Mouse (Mus musculus) cerebellum, adult 9-11 months (tissue): Measurements from ENCODE around the gene Sag.
"Not testable (repeated sequence)": the region's sequence is repeated elsewhere in the genome, so short reads cannot be mapped to it uniquely, and the experiment has no call there.

ENCODE experiments used
- DNase-seq: peaks from one replicate; pipeline ENCODE4 v3.0.0; 2022

The Sag gene

GRCm38 (mm10) chr1:87825281-87825680 lies 21.8 kb downstream of the Sag start:
- no peak for DNase-seq

- DNase-seq = no peak
These were observed 22.5 kb downstream of the Sag start for GRCm38 (mm10) chr1:87825991-87826390.

DNA sequence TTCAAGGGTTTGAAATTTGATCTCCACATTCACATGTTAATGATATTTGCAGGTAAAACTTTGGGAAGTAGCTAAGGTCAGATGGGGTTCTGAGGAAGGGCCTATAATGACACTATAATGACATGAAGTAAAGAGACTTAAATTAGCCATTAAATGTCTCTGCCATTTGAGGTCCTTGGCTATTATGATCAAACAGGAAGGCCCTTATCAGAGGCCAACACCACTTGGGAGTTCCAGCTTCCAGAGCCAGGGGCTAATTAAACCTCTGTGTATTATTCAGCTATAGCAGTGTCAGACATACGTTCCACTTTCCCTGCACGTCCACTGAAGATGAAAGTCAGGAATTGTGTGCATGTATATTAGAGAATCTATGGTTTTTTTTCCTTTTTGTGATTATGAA lies 23.0 kb downstream of the Sag start:
- no peak for DNase-seq

DNA sequence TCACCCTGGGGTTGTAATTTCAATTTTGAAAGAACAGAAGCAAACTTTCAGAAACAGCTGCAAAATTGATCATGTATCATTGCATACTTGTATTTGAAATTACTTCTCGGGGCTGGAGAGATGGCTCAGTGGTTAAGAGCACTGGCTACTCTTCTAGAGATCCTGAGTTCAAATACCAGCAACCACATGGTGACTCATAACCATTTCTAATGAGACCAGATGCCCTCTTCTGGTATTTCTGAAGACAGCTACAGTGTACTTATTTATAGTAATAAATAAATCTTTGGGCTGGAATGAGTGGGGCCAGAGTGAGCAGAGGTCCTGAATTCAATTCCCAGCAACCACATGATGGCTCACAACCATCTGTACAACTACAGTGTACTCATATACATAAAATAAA lies 24.0 kb downstream of the Sag start:
- DNase-seq = not testable (repeated sequence)

GRCm38 (mm10) chr1:87828185-87828584 lies 24.7 kb downstream of the Sag start:
- DNase-seq = no peak

- no peak for DNase-seq
These were observed 25.6 kb downstream of the Sag start for GRCm38 (mm10) chr1:87828926-87829580.

GRCm38 (mm10) chr1:87829621-87830211 lies 26.2 kb downstream of the Sag start:
- no peak for DNase-seq

- no peak for DNase-seq
These were observed 33.0 kb downstream of the Sag start for GRCm38 (mm10) chr1:87836453-87836852.

GRCm38 (mm10) chr1:87837018-87837417 lies 33.5 kb downstream of the Sag start:
- no peak for DNase-seq

DNA sequence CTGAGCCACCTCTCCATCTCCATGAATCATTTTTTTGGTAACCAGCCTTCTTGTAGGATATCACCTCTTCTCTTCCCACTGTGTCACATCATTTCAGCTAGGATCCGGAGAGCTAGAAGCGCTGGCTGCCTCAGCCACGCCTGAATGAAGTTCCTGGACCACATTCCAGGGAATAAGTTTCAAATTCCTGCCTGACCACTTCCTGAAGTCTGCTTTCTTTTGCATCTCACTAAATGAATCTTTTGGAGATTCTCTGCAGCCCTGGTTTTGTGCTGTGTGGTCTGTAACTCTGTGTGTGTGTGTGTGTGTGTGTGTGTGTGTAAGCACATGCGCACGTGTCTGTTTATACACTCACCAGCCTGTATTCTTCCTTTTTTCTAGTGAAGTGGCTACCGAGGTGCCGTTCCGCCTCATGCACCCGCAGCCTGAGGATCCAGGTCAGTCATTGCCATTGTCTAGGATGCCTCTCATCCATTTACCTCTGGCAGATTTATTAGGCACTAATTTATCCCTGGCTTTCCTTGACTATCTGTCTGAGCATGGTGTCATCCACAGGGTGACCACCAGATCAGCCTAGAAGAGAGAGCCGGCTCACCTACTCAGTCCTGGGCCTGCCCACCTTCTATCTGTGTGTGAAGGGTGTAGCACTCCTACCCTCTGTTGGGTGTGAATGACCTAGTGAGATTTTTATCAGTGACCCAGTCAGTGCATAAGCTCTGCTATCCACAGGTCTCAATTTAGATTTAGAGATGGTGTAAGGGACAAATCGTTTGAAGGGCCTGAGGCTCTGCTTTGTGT lies 37.1 kb downstream of the Sag start:
- no peak for DNase-seq

- no peak for DNase-seq
These were observed 43.5 kb downstream of the Sag start for GRCm38 (mm10) chr1:87846801-87847474.

DNA sequence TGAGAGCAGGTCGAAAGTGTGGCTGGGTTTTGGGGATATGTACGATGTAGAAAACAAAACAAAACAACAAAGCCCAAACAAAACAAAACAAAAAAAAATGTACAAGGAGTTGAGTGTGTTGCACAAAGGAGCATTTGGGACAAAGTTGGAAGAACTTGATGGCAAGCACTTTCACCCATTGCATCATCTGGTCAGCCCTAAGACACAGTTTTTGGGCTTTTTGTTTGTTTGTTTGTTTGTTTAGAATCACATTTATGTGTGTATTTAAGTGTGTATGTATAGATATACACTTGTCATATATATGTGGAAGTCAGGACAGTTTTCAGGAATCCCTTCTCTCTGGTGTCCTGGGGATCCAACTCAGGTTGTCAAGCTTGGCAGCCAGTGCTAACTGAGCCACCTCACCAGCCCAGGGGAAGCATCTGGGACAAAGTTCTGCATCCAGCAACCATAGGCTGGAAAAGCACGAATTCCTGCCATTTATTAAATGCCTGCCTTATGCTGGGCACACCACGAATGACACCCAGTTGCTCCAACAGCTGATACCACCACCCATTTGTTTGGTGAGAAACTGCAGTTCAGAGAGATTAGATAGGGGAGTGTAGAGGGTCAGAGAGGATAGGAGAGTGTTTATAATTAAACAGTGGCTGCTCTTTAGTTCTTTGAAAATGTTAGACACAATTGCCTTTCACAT lies 44.1 kb downstream of the Sag start:
- no peak for DNase-seq

GRCm38 (mm10) chr1:87848237-87848996 lies 44.9 kb downstream of the Sag start:
- no peak for DNase-seq

GRCm38 (mm10) chr1:87849278-87849677 lies 45.8 kb downstream of the Sag start:
- DNase-seq = no peak

DNA sequence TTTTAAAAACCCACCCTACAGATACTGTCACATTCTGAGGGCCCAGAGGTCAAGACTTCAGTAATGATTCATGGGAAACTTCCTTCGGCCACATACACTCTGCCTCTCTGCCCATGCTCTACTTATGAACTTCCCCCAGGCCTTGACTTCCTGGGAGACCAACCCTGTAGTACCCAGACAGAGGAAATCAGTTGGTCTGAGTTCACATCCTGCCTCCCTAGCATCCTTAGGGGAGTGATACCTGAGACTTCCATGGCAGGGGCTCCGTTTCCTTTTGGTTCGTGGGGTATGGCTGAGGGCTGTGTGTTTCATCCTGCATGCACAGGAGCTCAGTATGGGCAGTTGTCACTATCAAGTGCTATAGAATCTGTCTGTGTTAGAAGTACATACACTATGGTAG lies 47.9 kb downstream of the Sag start:
- DNase-seq = no peak

DNA sequence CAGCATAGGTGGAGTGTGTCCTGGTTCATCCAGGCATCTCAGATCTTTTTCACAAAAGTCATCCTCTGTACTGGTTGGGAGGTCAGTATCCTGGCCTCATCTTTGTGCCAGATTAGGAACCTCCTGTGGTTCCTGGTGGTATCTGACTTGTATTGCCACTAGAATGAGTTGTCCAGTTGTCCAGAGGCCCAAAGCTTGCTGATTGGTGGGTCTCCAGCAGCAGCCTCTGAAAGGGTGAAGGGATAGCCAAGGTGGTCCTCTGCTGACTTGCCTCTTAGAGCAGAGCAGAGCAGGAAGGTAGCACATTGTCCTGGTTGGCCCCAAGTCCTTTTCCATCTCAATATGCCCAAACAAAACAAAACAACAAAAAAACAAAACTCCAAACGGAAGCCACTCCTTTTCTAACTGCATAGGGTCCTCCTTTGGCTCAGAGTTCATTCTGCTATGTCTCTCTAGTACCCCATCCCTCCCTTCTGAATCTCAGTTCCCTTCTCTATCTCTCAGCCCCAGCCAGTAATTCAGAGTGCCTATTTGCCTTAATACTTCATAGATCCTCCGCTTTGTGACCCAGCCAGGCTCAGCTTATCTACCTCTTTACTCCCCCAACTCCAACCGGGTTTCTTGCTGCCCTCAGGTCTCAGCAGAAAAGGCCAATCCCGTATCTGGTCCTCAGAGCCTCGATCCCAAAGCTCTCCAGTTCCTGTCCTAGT lies 48.8 kb downstream of the Sag start:
- DNase-seq = peak; percentile 49

GRCm38 (mm10) chr1:87852892-87853600 lies 49.6 kb downstream of the Sag start, which contains the start of gene Dgkd:
Gene Dgkd (plus strand): TSS chr1:87853287.
- DNase-seq = peak; percentile 78

DNA sequence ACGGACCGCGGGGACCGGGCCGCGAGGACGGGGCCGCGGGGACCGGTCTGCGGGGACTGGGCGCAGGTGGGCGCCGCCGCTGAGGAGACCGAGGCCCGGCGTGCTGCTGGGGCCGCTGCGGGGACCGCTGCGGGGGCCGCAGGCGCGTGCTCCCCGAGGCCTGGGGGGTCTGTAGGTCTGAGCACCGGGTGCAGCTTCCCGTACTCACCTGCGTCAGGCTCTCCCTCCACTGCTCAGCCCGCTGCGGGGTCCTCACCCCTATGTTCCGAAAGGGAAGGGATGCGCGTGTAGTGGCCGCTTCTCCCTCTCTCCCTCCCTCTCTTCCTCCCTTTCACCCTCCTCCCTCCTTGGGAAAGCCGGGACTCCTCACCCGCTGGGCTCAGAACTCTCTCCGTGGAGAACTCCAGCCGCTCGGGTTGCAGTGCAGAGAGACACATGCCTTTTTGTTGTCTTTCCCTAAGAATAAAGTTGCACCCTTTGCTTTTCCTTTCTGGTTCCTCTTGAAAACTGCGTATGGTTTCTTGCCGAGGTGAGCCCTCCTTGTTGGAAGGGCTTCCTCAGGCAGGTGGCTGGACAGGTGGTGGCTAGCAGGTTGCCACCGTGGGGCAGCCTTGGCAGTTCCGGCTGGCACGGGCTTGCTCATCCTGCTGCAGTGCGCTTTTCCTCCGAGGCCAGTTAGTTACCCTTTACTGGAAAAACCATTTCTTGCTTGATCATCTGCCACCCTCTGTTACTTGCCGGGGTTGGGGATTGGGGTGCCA lies 50.3 kb downstream of the Sag start:
- peak; percentile 97 for DNase-seq

GRCm38 (mm10) chr1:87854411-87854810 lies 50.9 kb downstream of the Sag start:
- DNase-seq = no peak

GRCm38 (mm10) chr1:87854851-87855251 lies 51.4 kb downstream of the Sag start:
- DNase-seq = peak; percentile 70
